Mouse (Mus musculus) midbrain, postnatal 0 days (tissue): Measurements from ENCODE around the gene Plrg1. TPM values are rescaled to one million over a fixed set of nuclear protein-coding genes. Genes with fewer than 3 reads are reported as not detected.

ENCODE experiments used
- ATAC-seq: fragments of 200-750 bp; cut with Nextera tagmentation; 2 replicates; pipeline ENCODE4 v1.8.0; 2017; ENCODE audit warnings: moderate number of reproducible peaks, mild to moderate bottlenecking, moderate TSS enrichment, moderate library complexity; ENCODE audit not compliant: low FRiP score
- DNase-seq: peaks from one replicate; pipeline ENCODE4 v3.0.0-alpha.2; 2015; ENCODE audit warnings: low spot score
- H3K27ac ChIP-seq: fragments of 300-500 bp; sonication (generic); 2 replicates; pipeline ENCODE4 v1.5.1; 2014; ENCODE audit warnings: low read depth, mild to moderate bottlenecking, low read length, mixed read lengths
- H3K27me3 ChIP-seq: fragments of 300-500 bp; sonication (generic); 2 replicates; pipeline ENCODE4 v1.6.1; 2014; ENCODE audit warnings: low read length, control low read depth, mixed read lengths; ENCODE audit not compliant: insufficient read depth
- H3K36me3 ChIP-seq: fragments of 300-500 bp; sonication (generic); 2 replicates; pipeline ENCODE4 v1.6.1; 2014; ENCODE audit warnings: low read length, control low read depth, mixed read lengths; ENCODE audit not compliant: insufficient read depth
- H3K4me1 ChIP-seq: fragments of 300-500 bp; sonication (generic); 2 replicates; pipeline ENCODE4 v1.6.1; 2014; ENCODE audit warnings: mild to moderate bottlenecking, control low read depth, antibody characterized with exemption, low read length, mixed read lengths; ENCODE audit not compliant: insufficient read depth
- H3K4me2 ChIP-seq: fragments of 300-500 bp; sonication (generic); 2 replicates; pipeline ENCODE4 v1.6.1; 2014; ENCODE audit warnings: low read depth, mild to moderate bottlenecking, low read length, mixed read lengths; ENCODE audit not compliant: poor library complexity, severe bottlenecking
- H3K4me3 ChIP-seq: fragments of 300-500 bp; sonication (generic); 2 replicates; pipeline ENCODE4 v1.5.1; 2014; ENCODE audit warnings: low read depth, mild to moderate bottlenecking, low read length, moderate library complexity
- H3K9ac ChIP-seq: fragments of 300-500 bp; sonication (generic); replicated peaks from 2 replicates; pipeline ENCODE4 v1.6.1; 2014; ENCODE audit warnings: mild to moderate bottlenecking, low read length, moderate library complexity, mixed read lengths; ENCODE audit not compliant: poor library complexity, severe bottlenecking
- H3K9me3 ChIP-seq: fragments of 300-500 bp; sonication (generic); 2 replicates; pipeline ENCODE4 v1.6.1; 2016; ENCODE audit warnings: low read length, control low read depth
- CTCF ChIP-seq: IDR thresholded peaks from 2 replicates; pipeline ENCODE4 v1.5.1; 2016; ENCODE audit warnings: antibody characterized with exemption, mild to moderate bottlenecking
- WGBS: fragments of 180-500 bp; shearing (Covaris S2); extraction: QIAGEN DNeasy Blood & Tissue Kit; methylation state at CpG from one replicate; pipeline ENCODE4 v1.1.7; 2014; 5-methylcytosine and 5-hydroxymethylcytosine counted together
- polyA plus RNA-seq: library from polyadenylated mRNA; unstranded; fragments of >200 nt; fragmentation: Nextera tagmentation; extraction: Ambion mirVana; gene quantifications from 2 replicates; pipeline ENCODE4 v1.2.1, GENCODE M21; 2015
- total RNA-seq: library from RNA; depleted of rRNA; stranded (reverse); fragments of >200 nt; gene quantifications from 2 replicates; pipeline ENCODE4 v1.2.3, GENCODE M21; 2014

Gene Plrg1
- total and polyA plus RNA-seq, 2 experiments from 2014 or later: 65.7 to 78.0 TPM

DNA sequence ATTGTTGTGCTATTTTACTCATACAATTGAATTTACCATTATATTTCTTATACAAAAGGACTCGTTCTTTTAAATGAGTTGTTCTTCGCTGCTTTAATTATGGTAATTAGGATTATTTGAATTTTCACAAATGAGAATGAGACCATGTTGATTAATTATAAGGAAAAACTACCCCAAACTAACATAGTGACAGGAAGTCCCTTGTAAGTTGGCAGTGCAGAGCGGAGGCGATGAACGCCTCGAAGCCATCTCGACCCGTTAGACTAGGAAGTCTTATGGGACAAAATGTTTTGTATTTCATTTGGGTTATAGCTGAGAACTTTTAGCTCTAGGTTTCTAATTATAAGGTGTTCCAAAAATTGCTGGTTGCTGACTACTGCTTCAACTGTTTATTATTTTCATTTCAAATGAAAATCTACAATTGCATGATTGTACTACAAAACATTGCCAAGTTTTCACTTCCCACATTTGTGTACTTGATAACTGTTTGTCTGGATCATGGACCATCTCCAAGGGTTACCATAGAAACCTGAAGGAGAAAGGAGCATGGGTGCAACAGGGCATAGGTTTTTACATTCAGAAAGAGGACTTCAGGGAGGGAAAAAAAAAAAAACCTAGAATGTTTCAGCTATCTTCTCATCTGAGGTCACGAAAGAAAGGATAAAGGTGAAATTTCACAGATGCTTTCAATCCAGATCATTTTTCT is 27.6 kb upstream of the Plrg1 start:
- Histone ChIP-seq H3K36me3 (no peaks in the 10 kb centered on the region), H3K4me1 (no peaks in the 10 kb centered on the region), H3K9ac (no peak overlapping the region), H3K4me2 (no peak overlapping the region), H3K4me3 (no peak overlapping the region), H3K27me3 (no peaks in the 10 kb centered on the region), H3K9me3 (no peaks in the 10 kb centered on the region), H3K27ac (no peak overlapping the region)
- DNase-seq: no peak
- WGBS: 84% methylated on average over 9 of the region's 9 CpGs
- ATAC-seq: no peak
- no peak for TF ChIP-seq CTCF

DNA sequence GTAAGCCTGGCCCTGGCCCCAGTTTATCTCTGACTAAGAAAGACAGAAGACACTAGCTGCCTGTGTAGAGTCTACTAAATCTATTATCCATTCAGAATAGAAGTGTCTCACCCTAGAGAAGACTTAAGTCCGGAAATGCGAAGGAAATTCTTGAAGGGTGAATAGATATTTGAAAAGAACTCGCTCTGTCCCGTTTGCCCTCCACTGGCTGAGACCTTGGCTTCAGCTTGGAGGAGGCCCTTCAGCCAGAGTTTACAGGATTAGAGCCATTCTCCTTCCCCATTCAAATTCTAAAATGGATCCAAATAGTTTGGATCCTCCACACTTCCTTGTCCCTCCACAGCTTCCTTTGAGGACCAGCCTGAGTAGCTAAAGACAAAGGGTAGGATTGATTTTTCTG is 25.0 kb upstream of the Plrg1 start:
- H3K4me1 ChIP-seq: no peaks in the 10 kb centered on the region
- H3K9ac ChIP-seq: no peak overlapping the region
- no peak for DNase-seq
- 76% methylated on average over 4 of the region's 4 CpGs for WGBS
- H3K36me3 ChIP-seq: no peaks in the 10 kb centered on the region
- ATAC-seq: no peak
- H3K4me2 ChIP-seq: no peak overlapping the region
- no peak overlapping the region for H3K4me3 ChIP-seq
- no peaks in the 10 kb centered on the region for H3K9me3 ChIP-seq
- no peaks in the 10 kb centered on the region for H3K27me3 ChIP-seq
- no peak overlapping the region for H3K27ac ChIP-seq
- no peak for TF ChIP-seq CTCF

DNA sequence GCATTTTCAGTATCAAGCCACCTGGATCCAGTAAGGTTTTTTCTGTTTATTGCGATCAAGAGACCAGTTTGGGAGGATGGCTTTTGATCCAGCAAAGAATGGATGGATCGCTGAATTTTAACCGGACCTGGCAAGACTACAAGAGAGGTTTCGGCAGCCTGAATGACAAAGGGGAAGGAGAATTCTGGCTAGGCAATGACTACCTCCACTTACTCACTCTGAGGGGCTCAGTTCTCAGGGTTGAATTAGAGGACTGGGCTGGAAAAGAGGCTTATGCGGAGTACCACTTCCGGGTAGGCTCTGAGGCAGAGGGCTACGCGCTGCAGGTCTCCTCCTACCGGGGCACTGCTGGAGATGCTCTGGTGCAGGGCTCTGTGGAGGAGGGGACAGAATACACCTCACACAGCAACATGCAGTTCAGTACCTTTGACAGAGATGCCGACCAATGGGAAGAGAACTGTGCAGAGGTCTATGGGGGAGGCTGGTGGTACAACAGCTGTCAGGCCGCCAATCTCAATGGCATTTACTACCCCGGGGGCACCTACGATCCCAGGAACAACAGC is 22.5 kb upstream of the Plrg1 start:
- no peaks in the 10 kb centered on the region for H3K36me3 ChIP-seq
- no peak for TF ChIP-seq CTCF
- peak; percentile 44; the same call in 1 of the 2 replicates for ATAC-seq
- H3K4me1 ChIP-seq: no peaks in the 10 kb centered on the region
- no peak overlapping the region for H3K4me3 ChIP-seq
- H3K9me3 ChIP-seq: no peaks in the 10 kb centered on the region
- H3K4me2 ChIP-seq: 0 out of 2 replicates have a peak overlapping the region, but pooled peaks have one; percentile 7
- no peak for DNase-seq
- no peak overlapping the region for H3K9ac ChIP-seq
- no peaks in the 10 kb centered on the region for H3K27me3 ChIP-seq
- WGBS: 40% methylated on average over 13 of the region's 13 CpGs
- no peak overlapping the region for H3K27ac ChIP-seq

DNA sequence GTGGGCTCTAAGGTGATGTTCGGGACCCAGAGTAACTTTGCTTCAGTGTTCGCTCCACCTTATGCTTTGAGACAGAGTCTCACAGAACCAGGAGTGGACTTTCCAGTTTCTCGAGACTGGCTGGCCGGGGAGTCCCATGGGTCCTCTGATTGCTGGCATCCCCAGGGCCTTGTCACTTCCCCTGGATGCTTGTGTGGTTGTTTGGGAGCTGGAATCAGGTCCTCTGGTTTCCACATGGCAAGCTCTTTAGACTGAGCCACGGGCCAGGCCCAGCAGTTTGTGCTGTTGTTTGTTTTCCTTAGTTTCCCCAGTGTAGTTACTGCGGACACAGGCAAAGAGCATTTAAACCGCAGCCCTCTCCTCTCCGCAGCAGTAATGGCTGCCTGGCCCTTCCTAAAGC is 21.5 kb upstream of the Plrg1 start:
- WGBS: 88% methylated on average over 8 of the region's 8 CpGs
- Histone ChIP-seq H3K9me3 (no peaks in the 10 kb centered on the region), H3K27me3 (no peaks in the 10 kb centered on the region), H3K27ac (no peak overlapping the region), H3K4me2 (no peak overlapping the region), H3K4me3 (no peak overlapping the region), H3K4me1 (no peaks in the 10 kb centered on the region), H3K36me3 (no peaks in the 10 kb centered on the region), H3K9ac (no peak overlapping the region)
- DNase-seq (no peak), ATAC-seq (no peak)
- no peak for TF ChIP-seq CTCF

DNA sequence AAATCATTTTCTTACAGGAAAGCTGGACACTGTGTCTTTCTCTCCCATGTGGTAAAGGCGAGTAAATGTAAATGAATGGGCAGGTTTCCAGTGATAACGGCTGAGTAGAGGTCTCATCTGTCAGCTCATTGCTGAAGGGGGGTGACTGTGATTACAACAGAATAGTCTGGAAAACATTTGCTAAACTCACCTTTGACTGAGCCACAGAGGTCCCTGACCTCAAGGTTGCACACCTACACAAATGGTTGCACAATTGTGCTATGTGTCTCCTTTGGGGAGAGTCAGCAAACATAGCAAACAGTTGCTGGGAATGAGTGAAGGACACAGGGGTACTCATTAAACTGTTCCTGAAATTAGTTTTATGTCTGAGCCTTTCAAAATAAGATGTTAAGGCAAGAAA is 16.5 kb upstream of the Plrg1 start:
- H3K4me3 ChIP-seq: no peak overlapping the region
- no peak for DNase-seq
- WGBS: 77% methylated on average over 2 of the region's 2 CpGs
- H3K4me1 ChIP-seq: no peaks in the 10 kb centered on the region
- ATAC-seq: no peak
- TF ChIP-seq CTCF: no peak
- no peak overlapping the region for H3K4me2 ChIP-seq
- H3K27me3 ChIP-seq: no peaks in the 10 kb centered on the region
- H3K27ac ChIP-seq: no peak overlapping the region
- H3K36me3 ChIP-seq: no peaks in the 10 kb centered on the region
- H3K9me3 ChIP-seq: no peaks in the 10 kb centered on the region
- H3K9ac ChIP-seq: no peak overlapping the region

DNA sequence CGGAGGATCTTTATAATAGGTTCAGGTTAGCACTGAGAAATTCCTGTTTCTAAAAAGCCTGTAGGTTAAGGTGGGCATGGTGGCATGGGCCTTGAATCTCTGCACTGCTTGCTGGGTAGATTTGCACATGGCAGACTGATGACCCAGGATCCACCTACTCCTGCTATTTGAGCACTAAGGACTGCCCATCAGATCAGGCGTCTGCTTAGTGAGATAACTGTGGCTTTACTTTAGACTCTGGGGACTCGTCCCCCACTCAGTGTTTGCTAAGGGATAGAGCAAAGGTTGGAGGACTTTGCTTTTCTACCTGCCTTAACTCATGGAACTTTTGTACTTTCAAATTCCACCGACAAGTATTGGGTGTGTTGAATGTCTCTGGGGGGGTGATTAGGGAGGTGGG is 15.7 kb upstream of the Plrg1 start:
- no peak overlapping the region for H3K27ac ChIP-seq
- no peak overlapping the region for H3K9ac ChIP-seq
- TF ChIP-seq CTCF: no peak
- H3K4me1 ChIP-seq: no peaks in the 10 kb centered on the region
- H3K36me3 ChIP-seq: no peaks in the 10 kb centered on the region
- no peaks in the 10 kb centered on the region for H3K9me3 ChIP-seq
- no peaks in the 10 kb centered on the region for H3K27me3 ChIP-seq
- no peak for DNase-seq
- H3K4me2 ChIP-seq: no peak overlapping the region
- no peak overlapping the region for H3K4me3 ChIP-seq
- 75% methylated on average over 4 of the region's 4 CpGs for WGBS
- no peak for ATAC-seq
